In genomic region chr5:24919155-24919554, GRCm38 (mm10) we compare ENCODE assay signal across 10 mouse cellular contexts.
A peak's percentile ranks its signal among the peaks of the same experiment; 100 is the strongest.
DNase-seq lines count a peak whose midpoint lies in the region; ATAC-seq and TF ChIP-seq lines count a peak whose summit lies in the region.
"Had no signal": no experiment of that assay in that cellular context is flagged by ENCODE, and none has a peak within 500 bp of the region (broad histone marks: within the 10 kb centered on the region; RNA-seq: fewer than 3 reads in every experiment).

No protein-coding gene starts in this region.

- DNase-seq in heart, embryonic 10.5 days (ENCODE audit: low spot score) = no peak
- peak; percentile 19 for DNase-seq in liver
- DNase-seq in liver, postnatal 0 days = no peak
- DNase-seq in brain, embryonic 14.5 days (ENCODE audit: low read depth) = peak; percentile 59
- peak; percentile 47 for DNase-seq in lung, postnatal 0 days (ENCODE audit: low spot score)
- DNase-seq in forebrain, embryonic 10.5 days (ENCODE audit: extremely low spot score, low spot score) = no peak
- no peak for DNase-seq in layer of hippocampus, adult 11-12 months (ENCODE audit: low spot score)
- DNase-seq: cerebellum, adult 2 months had no signal

- no peak overlapping the region for H3K9ac ChIP-seq in heart, embryonic 12.5 days
- no peak overlapping the region for H3K9ac ChIP-seq in liver, postnatal 0 days (replicated peaks)
- no peak overlapping the region for H3K9ac ChIP-seq in lung, postnatal 0 days (replicated peaks; ENCODE audit: low read depth)
- H3K9ac ChIP-seq: neural tube, embryonic 12.5 days had no signal

- no peak for TF ChIP-seq CTCF in liver, postnatal 0 days (IDR thresholded peaks at IDR 0.05; ENCODE audit: low read depth)
- TF ChIP-seq CTCF in brain, embryonic 14.5 days (IDR thresholded peaks at IDR 0.05; ENCODE audit: borderline replicate concordance, extremely low read depth, insufficient read depth, insufficient read length) = no peak
- TF ChIP-seq CTCF in lung, postnatal 0 days (IDR thresholded peaks at IDR 0.05) = no peak

- no peak for TF ChIP-seq EP300 in liver, postnatal 0 days (IDR thresholded peaks at IDR 0.05; ENCODE audit: low read depth)
- TF ChIP-seq EP300 in lung, postnatal 0 days (IDR thresholded peaks at IDR 0.05) = no peak

- 41% methylated on average over 1 of the region's 1 CpGs for WGBS in heart, embryonic 12.5 days
- 72% methylated on average over 1 of the region's 1 CpGs for WGBS in heart, embryonic 10.5 days
- 55% methylated on average over 1 of the region's 1 CpGs for WGBS in liver, postnatal 0 days (ENCODE audit: insufficient replicate concordance)
- 42% methylated on average over 1 of the region's 1 CpGs for WGBS in lung, postnatal 0 days
- 88% methylated on average over 1 of the region's 1 CpGs for WGBS in forebrain, embryonic 10.5 days

- H3K36me3 ChIP-seq in heart, embryonic 12.5 days = no peaks in the 10 kb centered on the region
- no peaks in the 10 kb centered on the region for H3K36me3 ChIP-seq in heart, embryonic 10.5 days
- no peaks in the 10 kb centered on the region for H3K36me3 ChIP-seq in liver, postnatal 0 days (replicated peaks; ENCODE audit: insufficient read depth, low read length)
- no peaks in the 10 kb centered on the region for H3K36me3 ChIP-seq in lung, postnatal 0 days (ENCODE audit: insufficient read depth, low read length)
- no peaks in the 10 kb centered on the region for H3K36me3 ChIP-seq in forebrain, embryonic 10.5 days (replicated peaks)
- H3K36me3 ChIP-seq: neural tube, embryonic 12.5 days had no signal

- peak overlapping the region; percentile 46 for H3K27ac ChIP-seq in heart, embryonic 12.5 days (ENCODE audit: poor library complexity, severe bottlenecking)
- H3K27ac ChIP-seq in heart, embryonic 10.5 days = no peak overlapping the region
- H3K27ac ChIP-seq in liver, postnatal 0 days (ENCODE audit: low read depth) = no peak overlapping the region
- H3K27ac ChIP-seq in lung, postnatal 0 days (ENCODE audit: low read length) = no peak overlapping the region
- H3K27ac ChIP-seq in forebrain, embryonic 10.5 days = no peak overlapping the region
- H3K27ac ChIP-seq: neural tube, embryonic 12.5 days had no signal

- TF ChIP-seq POLR2A in brain, embryonic 14.5 days (IDR thresholded peaks at IDR 0.05; ENCODE audit: borderline replicate concordance, extremely low read depth, insufficient read depth, insufficient read length, poor library complexity, severe bottlenecking) = no peak

- no peak overlapping the region for H3K4me2 ChIP-seq in heart, embryonic 12.5 days
- no peak overlapping the region for H3K4me2 ChIP-seq in liver, postnatal 0 days (ENCODE audit: low read depth, low read length)
- no peak overlapping the region for H3K4me2 ChIP-seq in lung, postnatal 0 days (replicated peaks; ENCODE audit: low read depth, low read length)
- H3K4me2 ChIP-seq: neural tube, embryonic 12.5 days had no signal

- no peaks in the 10 kb centered on the region for H3K27me3 ChIP-seq in heart, embryonic 12.5 days (replicated peaks)
- H3K27me3 ChIP-seq in heart, embryonic 10.5 days (ENCODE audit: insufficient read depth, poor library complexity, severe bottlenecking) = no peaks in the 10 kb centered on the region
- H3K27me3 ChIP-seq in liver, postnatal 0 days (ENCODE audit: insufficient read depth, low read length) = no peaks in the 10 kb centered on the region
- H3K27me3 ChIP-seq in lung, postnatal 0 days (replicated peaks; ENCODE audit: insufficient read depth, low read length) = no peaks in the 10 kb centered on the region
- no peaks in the 10 kb centered on the region for H3K27me3 ChIP-seq in forebrain, embryonic 10.5 days (ENCODE audit: poor library complexity, severe bottlenecking)
- H3K27me3 ChIP-seq: neural tube, embryonic 12.5 days had no signal

- no peak overlapping the region for H3K4me3 ChIP-seq in heart, embryonic 12.5 days
- H3K4me3 ChIP-seq in heart, embryonic 10.5 days = no peak overlapping the region
- no peak overlapping the region for H3K4me3 ChIP-seq in liver, postnatal 0 days (ENCODE audit: low read depth, low read length)
- no peak overlapping the region for H3K4me3 ChIP-seq in lung, postnatal 0 days (ENCODE audit: low read depth, low read length)
- H3K4me3 ChIP-seq in forebrain, embryonic 10.5 days = no peak overlapping the region
- H3K4me3 ChIP-seq: neural tube, embryonic 12.5 days had no signal

- peaks cover 41% of the 10 kb centered on the region for H3K4me1 ChIP-seq in heart, embryonic 12.5 days (replicated peaks)
- H3K4me1 ChIP-seq in heart, embryonic 10.5 days = peaks cover 32% of the 10 kb centered on the region
- H3K4me1 ChIP-seq in liver, postnatal 0 days (ENCODE audit: insufficient read depth) = no peaks in the 10 kb centered on the region
- H3K4me1 ChIP-seq in lung, postnatal 0 days (ENCODE audit: insufficient read depth, low read depth, low read length) = no peaks in the 10 kb centered on the region
- no peaks in the 10 kb centered on the region for H3K4me1 ChIP-seq in forebrain, embryonic 10.5 days
- H3K4me1 ChIP-seq: neural tube, embryonic 12.5 days had no signal

- H3K9me3 ChIP-seq in heart, embryonic 12.5 days (replicated peaks) = no peaks in the 10 kb centered on the region
- no peaks in the 10 kb centered on the region for H3K9me3 ChIP-seq in heart, embryonic 10.5 days
- H3K9me3 ChIP-seq in liver, postnatal 0 days (ENCODE audit: low read length) = no peaks in the 10 kb centered on the region
- H3K9me3 ChIP-seq in lung, postnatal 0 days (ENCODE audit: low read length) = no peaks in the 10 kb centered on the region
- H3K9me3 ChIP-seq in forebrain, embryonic 10.5 days = no peaks in the 10 kb centered on the region
- H3K9me3 ChIP-seq: neural tube, embryonic 12.5 days had no signal

- ATAC-seq in heart, embryonic 12.5 days (ENCODE audit: insufficient number of reproducible peaks, low FRiP score) = peak; percentile 85
- ATAC-seq in liver, postnatal 0 days = no peak
- ATAC-seq in lung, postnatal 0 days = peak; percentile 62

Comparison
In these comparisons a context has a peak if more than half of its experiments do, and no peak if none do; other contexts are left out.
1. DNase-seq: peak in liver (single experiment), brain, embryonic 14.5 days (single experiment) and lung, postnatal 0 days (single experiment); none in heart, embryonic 10.5 days (single experiment), liver, postnatal 0 days (single experiment), forebrain, embryonic 10.5 days (single experiment) and layer of hippocampus, adult 11-12 months (single experiment).